Mouse (Mus musculus) E14TG2a.4 (cell line): ENCODE data around the gene Myo9b.

Experiments used
- H3K27me3 ChIP-seq: 2 replicates; pipeline ENCODE4 v1.6.1; 2014; ENCODE audit warnings: low read length, control low read depth; ENCODE audit not compliant: insufficient read depth
- H3K36me3 ChIP-seq: 2 replicates; pipeline ENCODE4 v1.6.1; 2014; ENCODE audit warnings: low read length, control low read depth; ENCODE audit not compliant: insufficient read depth
- H3K4me1 ChIP-seq: replicated peaks from 2 replicates; pipeline ENCODE4 v1.6.1; 2014; ENCODE audit warnings: low read depth, low read length, control low read depth
- H3K4me3 ChIP-seq: replicated peaks from 2 replicates; pipeline ENCODE4 v1.5.1; 2014; ENCODE audit warnings: mild to moderate bottlenecking, low read length
- H3K9me3 ChIP-seq: 2 replicates; pipeline ENCODE4 v1.6.1; 2014; ENCODE audit warnings: low read length, control low read depth
- CTCF ChIP-seq: conservative IDR thresholded peaks from 2 replicates; pipeline ENCODE4 v1.5.1; 2014; ENCODE audit warnings: low read length
- NANOG ChIP-seq: IDR thresholded peaks from 2 replicates; pipeline ENCODE4 v1.6.1; 2014; ENCODE audit warnings: borderline replicate concordance, low read length, mixed read lengths
- POU5F1 ChIP-seq: IDR thresholded peaks from 2 replicates; pipeline ENCODE4 v1.6.1; 2014; ENCODE audit warnings: low read length, borderline replicate concordance

Myo9b gene

GRCm38 (mm10) chr8:71302788-71303187 is 30.3 kb downstream of the Myo9b start:
- H3K36me3 ChIP-seq: peaks cover 58% of the 10 kb centered on the region
- H3K9me3 ChIP-seq: 0 out of 2 replicates have a peak, but pooled peaks cover 3% of the 10 kb centered on the region
- 0 out of 2 replicates have a peak, but pooled peaks cover 10% of the 10 kb centered on the region for H3K4me1 ChIP-seq
- H3K27me3 ChIP-seq: no peaks in the 10 kb centered on the region
- TF ChIP-seq CTCF: no peak
- no peak overlapping the region for H3K4me3 ChIP-seq

- H3K4me1 ChIP-seq: 0 out of 2 replicates have a peak, but pooled peaks cover 10% of the 10 kb centered on the region
- TF ChIP-seq NANOG (no peak), POU5F1 (no peak), CTCF (no peak)
- no peak overlapping the region for H3K4me3 ChIP-seq
- peaks cover 54% of the 10 kb centered on the region for H3K36me3 ChIP-seq
- no peaks in the 10 kb centered on the region for H3K27me3 ChIP-seq
- H3K9me3 ChIP-seq: 0 out of 2 replicates have a peak, but pooled peaks cover 3% of the 10 kb centered on the region
These were observed 31.1 kb downstream of the Myo9b start for GRCm38 (mm10) chr8:71303632-71304031.

GRCm38 (mm10) chr8:71305988-71306387 is 33.5 kb downstream of the Myo9b start:
- Histone ChIP-seq H3K4me1 (peaks cover 10% of the 10 kb centered on the region; the same call in 1 of the 2 replicates), H3K9me3 (0 out of 2 replicates have a peak, but pooled peaks cover 3% of the 10 kb centered on the region), H3K36me3 (peaks cover 37% of the 10 kb centered on the region), H3K27me3 (no peaks in the 10 kb centered on the region), H3K4me3 (no peak overlapping the region)
- TF ChIP-seq POU5F1 (no peak), CTCF (no peak), NANOG (no peak)

GRCm38 (mm10) chr8:71307371-71307770 is 34.9 kb downstream of the Myo9b start:
- TF ChIP-seq POU5F1: no peak
- no peak for TF ChIP-seq NANOG
- TF ChIP-seq CTCF: no peak
- no peak overlapping the region for H3K4me3 ChIP-seq
- peaks cover 33% of the 10 kb centered on the region for H3K36me3 ChIP-seq
- peaks cover 10% of the 10 kb centered on the region; the same call in 1 of the 2 replicates for H3K4me1 ChIP-seq
- H3K27me3 ChIP-seq: no peaks in the 10 kb centered on the region
- 0 out of 2 replicates have a peak, but pooled peaks cover under 1% of the 10 kb centered on the region for H3K9me3 ChIP-seq

DNA sequence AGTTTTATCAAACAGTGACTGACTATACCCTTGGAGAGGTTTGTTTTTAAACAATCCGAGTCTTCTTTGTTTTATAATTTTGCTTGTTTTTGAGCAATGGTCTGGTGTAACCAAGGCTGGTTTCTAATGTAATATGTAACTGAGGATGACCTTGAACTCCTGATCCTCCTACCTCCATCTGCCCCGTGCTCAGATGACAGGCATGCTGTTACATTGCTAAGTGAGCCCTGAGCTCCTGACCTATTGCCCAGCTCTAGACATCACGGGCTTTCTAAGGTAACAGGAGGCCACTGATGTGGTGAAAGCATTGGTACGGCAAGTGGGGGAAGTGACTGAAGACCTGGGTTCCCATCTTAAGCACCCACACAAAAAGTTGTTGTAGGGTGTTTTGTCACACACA is 35.4 kb downstream of the Myo9b start:
- peaks cover 28% of the 10 kb centered on the region for H3K36me3 ChIP-seq
- TF ChIP-seq CTCF (no peak), NANOG (no peak), POU5F1 (no peak)
- no peaks in the 10 kb centered on the region for H3K9me3 ChIP-seq
- H3K4me3 ChIP-seq: no peak overlapping the region
- H3K4me1 ChIP-seq: peaks cover 10% of the 10 kb centered on the region; the same call in 1 of the 2 replicates
- no peaks in the 10 kb centered on the region for H3K27me3 ChIP-seq

DNA sequence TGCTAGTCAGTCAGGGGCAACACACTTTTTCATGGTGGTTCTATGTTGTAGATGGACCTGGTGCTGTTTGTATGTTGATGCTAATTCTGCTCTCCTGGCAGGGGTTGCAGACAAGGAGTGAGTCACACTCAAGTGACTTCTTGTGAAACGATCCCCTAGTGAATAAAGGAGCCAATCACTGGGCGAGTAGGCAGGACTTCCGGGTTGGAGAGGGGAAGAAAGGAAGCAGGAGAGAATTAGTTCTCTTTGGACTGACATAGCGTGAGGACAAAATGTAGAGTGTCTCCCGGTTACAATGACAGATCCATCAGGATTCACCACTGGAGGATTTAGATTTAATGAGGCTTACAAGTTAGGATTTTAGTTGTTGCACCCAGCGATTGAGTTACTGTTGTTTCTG is 37.9 kb downstream of the Myo9b start:
- Histone ChIP-seq H3K9me3 (no peaks in the 10 kb centered on the region), H3K4me3 (no peak overlapping the region), H3K27me3 (no peaks in the 10 kb centered on the region), H3K36me3 (peaks cover 20% of the 10 kb centered on the region), H3K4me1 (peaks cover 8% of the 10 kb centered on the region; the same call in 1 of the 2 replicates)
- no peak for TF ChIP-seq POU5F1
- no peak for TF ChIP-seq CTCF
- no peak for TF ChIP-seq NANOG

- Histone ChIP-seq H3K27me3 (no peaks in the 10 kb centered on the region), H3K4me1 (no peaks in the 10 kb centered on the region; the same call in 1 of the 2 replicates), H3K4me3 (no peak overlapping the region), H3K9me3 (no peaks in the 10 kb centered on the region), H3K36me3 (peaks cover 21% of the 10 kb centered on the region)
- TF ChIP-seq NANOG (no peak), POU5F1 (no peak), CTCF (no peak)
These were observed 40.2 kb downstream of the Myo9b start for GRCm38 (mm10) chr8:71312700-71313099.

- Histone ChIP-seq H3K4me3 (no peak overlapping the region), H3K36me3 (peaks cover 17% of the 10 kb centered on the region), H3K4me1 (no peaks in the 10 kb centered on the region; the same call in 1 of the 2 replicates), H3K27me3 (no peaks in the 10 kb centered on the region), H3K9me3 (no peaks in the 10 kb centered on the region)
- no peak for TF ChIP-seq CTCF
- TF ChIP-seq NANOG: no peak
- no peak for TF ChIP-seq POU5F1
These were observed 41.4 kb downstream of the Myo9b start for GRCm38 (mm10) chr8:71313951-71314350.

GRCm38 (mm10) chr8:71315972-71316371 is 43.5 kb downstream of the Myo9b start:
- Histone ChIP-seq H3K4me3 (no peak overlapping the region), H3K27me3 (no peaks in the 10 kb centered on the region), H3K9me3 (no peaks in the 10 kb centered on the region), H3K4me1 (no peaks in the 10 kb centered on the region), H3K36me3 (peaks cover 17% of the 10 kb centered on the region)
- no peak for TF ChIP-seq POU5F1
- TF ChIP-seq NANOG: no peak
- no peak for TF ChIP-seq CTCF
